ENCODE assay signal across 21 mouse cellular contexts in genomic region chr11:106484875-106485274, GRCm38 (mm10). TPM values are rescaled to one million over a fixed set of nuclear protein-coding genes. Genes with fewer than 3 reads are reported as not detected.
DNase-seq lines count a peak whose midpoint lies in the region; ATAC-seq and TF ChIP-seq lines count a peak whose summit lies in the region.
"Had no signal": no experiment of that assay in that cellular context is flagged by ENCODE, and none has a peak within 500 bp of the region (broad histone marks: within the 10 kb centered on the region; RNA-seq: fewer than 3 reads in every experiment).

No protein-coding gene starts in this region.

- H3K4me2 ChIP-seq in liver, embryonic 13.5 days: no peak overlapping the region
- H3K4me2 ChIP-seq in liver, embryonic 12.5 days: no peak overlapping the region
- 0 out of 2 replicates have a peak overlapping the region, but pooled peaks have one; percentile 93 for H3K4me2 ChIP-seq in liver, postnatal 0 days (ENCODE audit: low read depth, low read length)
- H3K4me2 ChIP-seq in liver, embryonic 11.5 days: no peak overlapping the region
- peak overlapping the region; percentile 74 for H3K4me2 ChIP-seq in myocyte (ENCODE audit: low read depth)
- H3K4me2 ChIP-seq: embryonic facial prominence, embryonic 12.5 days; forebrain, embryonic 13.5 days had no signal

- H3K9ac ChIP-seq in liver, embryonic 13.5 days: no peak overlapping the region
- H3K9ac ChIP-seq in liver, embryonic 12.5 days: no peak overlapping the region
- no peak overlapping the region for H3K9ac ChIP-seq in liver, postnatal 0 days (replicated peaks)
- H3K9ac ChIP-seq in liver, embryonic 11.5 days (ENCODE audit: low read depth, low read length): no peak overlapping the region
- H3K9ac ChIP-seq: embryonic facial prominence, embryonic 12.5 days; forebrain, embryonic 13.5 days had no signal

- no peak for DNase-seq in liver, embryonic 13.5 days
- DNase-seq in liver, postnatal 0 days: no peak
- no peak for DNase-seq in liver, embryonic 11.5 days (ENCODE audit: low spot score)
- DNase-seq in urinary bladder, postnatal 14 days (ENCODE audit: low spot score): no peak
- DNase-seq: adrenal gland, adult 8-10 months; adrenal gland, postnatal 14 days; adrenal gland, postnatal 36 days; cerebellum, adult 11-12 months; cerebellum, adult 2 months; cerebellum, adult 9-10 months; cerebellum, postnatal 10 days; cerebellum, postnatal 25 days had no signal

- no peak for TF ChIP-seq EP300 in liver, postnatal 0 days (IDR thresholded peaks at IDR 0.05; ENCODE audit: low read depth)

- peak overlapping the region; percentile 76; the same call in 1 of the 2 replicates for H3K27ac ChIP-seq in liver, embryonic 13.5 days
- no peak overlapping the region for H3K27ac ChIP-seq in liver, embryonic 12.5 days
- no peak overlapping the region for H3K27ac ChIP-seq in liver, postnatal 0 days (ENCODE audit: low read depth)
- H3K27ac ChIP-seq in liver, embryonic 11.5 days (ENCODE audit: low read depth, low read length): no peak overlapping the region
- H3K27ac ChIP-seq: embryonic facial prominence, embryonic 10.5 days; embryonic facial prominence, embryonic 12.5 days; forebrain, embryonic 13.5 days had no signal

- ATAC-seq in liver, embryonic 13.5 days (ENCODE audit: low read depth): no peak
- ATAC-seq in liver, embryonic 12.5 days: no peak
- ATAC-seq in liver, postnatal 0 days: no peak
- no peak for ATAC-seq in liver, embryonic 11.5 days (replicated peaks; ENCODE audit: low FRiP score)
- ATAC-seq: activated CD4-positive, CD25-positive, alpha-beta regulatory T cell, adult 4 months; forebrain, embryonic 13.5 days; forebrain, embryonic 16.5 days; Patski had no signal

- H3K36me3 ChIP-seq in liver, embryonic 13.5 days: no peaks in the 10 kb centered on the region
- H3K36me3 ChIP-seq in liver, embryonic 12.5 days: no peaks in the 10 kb centered on the region
- no peaks in the 10 kb centered on the region for H3K36me3 ChIP-seq in liver, postnatal 0 days (replicated peaks; ENCODE audit: insufficient read depth, low read length)
- H3K36me3 ChIP-seq in liver, embryonic 11.5 days (ENCODE audit: control insufficient read depth, insufficient read depth, low read length): no peaks in the 10 kb centered on the region
- H3K36me3 ChIP-seq in myocyte (ENCODE audit: control insufficient read depth, insufficient read depth): no peaks in the 10 kb centered on the region
- H3K36me3 ChIP-seq: embryonic facial prominence, embryonic 10.5 days; embryonic facial prominence, embryonic 12.5 days had no signal

- H3K4me3 ChIP-seq in liver, embryonic 13.5 days (replicated peaks): no peak overlapping the region
- no peak overlapping the region for H3K4me3 ChIP-seq in liver, embryonic 12.5 days
- H3K4me3 ChIP-seq in liver, postnatal 0 days (ENCODE audit: low read depth, low read length): no peak overlapping the region
- H3K4me3 ChIP-seq in liver, embryonic 11.5 days (ENCODE audit: low read depth, low read length): no peak overlapping the region
- peak overlapping the region; percentile 61 for H3K4me3 ChIP-seq in myocyte
- H3K4me3 ChIP-seq: embryonic facial prominence, embryonic 10.5 days; embryonic facial prominence, embryonic 12.5 days; forebrain, embryonic 13.5 days had no signal

- TF ChIP-seq CTCF in liver, postnatal 0 days (IDR thresholded peaks at IDR 0.05; ENCODE audit: low read depth): no peak

- WGBS in liver, embryonic 13.5 days (ENCODE audit: insufficient replicate concordance): 83% methylated on average over 4 of the region's 4 CpGs
- 88% methylated on average over 4 of the region's 4 CpGs for WGBS in liver, embryonic 12.5 days (ENCODE audit: insufficient replicate concordance)
- WGBS in liver, postnatal 0 days (ENCODE audit: insufficient replicate concordance): 87% methylated on average over 4 of the region's 4 CpGs
- 90% methylated on average over 4 of the region's 4 CpGs for WGBS in liver, embryonic 11.5 days

- H3K79me2 ChIP-seq in myocyte (ENCODE audit: control insufficient read depth, insufficient read depth): peaks cover 69% of the 10 kb centered on the region

- H3ac ChIP-seq in myocyte (ENCODE audit: control insufficient read depth, insufficient read length): no peak overlapping the region

- no peak for TF ChIP-seq POLR2A in myocyte (IDR thresholded peaks at IDR 0.05; ENCODE audit: insufficient read length, low read depth)

- H3K9me3 ChIP-seq in liver, embryonic 13.5 days (replicated peaks): no peaks in the 10 kb centered on the region
- no peaks in the 10 kb centered on the region for H3K9me3 ChIP-seq in liver, embryonic 12.5 days (replicated peaks)
- no peaks in the 10 kb centered on the region for H3K9me3 ChIP-seq in liver, postnatal 0 days (ENCODE audit: low read length)
- H3K9me3 ChIP-seq in liver, embryonic 11.5 days (ENCODE audit: control insufficient read depth, low read length): no peaks in the 10 kb centered on the region
- H3K9me3 ChIP-seq: embryonic facial prominence, embryonic 10.5 days; embryonic facial prominence, embryonic 12.5 days; forebrain, embryonic 13.5 days; G1E had no signal

- no peaks in the 10 kb centered on the region for H3K27me3 ChIP-seq in liver, embryonic 13.5 days
- H3K27me3 ChIP-seq in liver, embryonic 12.5 days (replicated peaks): no peaks in the 10 kb centered on the region
- H3K27me3 ChIP-seq in liver, postnatal 0 days (ENCODE audit: insufficient read depth, low read length): no peaks in the 10 kb centered on the region
- no peaks in the 10 kb centered on the region for H3K27me3 ChIP-seq in liver, embryonic 11.5 days (replicated peaks; ENCODE audit: control insufficient read depth, insufficient read depth, low read length)
- H3K27me3 ChIP-seq in myocyte (ENCODE audit: control insufficient read depth, insufficient read depth, insufficient read length): no peaks in the 10 kb centered on the region
- H3K27me3 ChIP-seq: embryonic facial prominence, embryonic 12.5 days; forebrain, embryonic 13.5 days; Patski had no signal

- peaks cover 74% of the 10 kb centered on the region for H3K4me1 ChIP-seq in liver, embryonic 13.5 days (replicated peaks)
- H3K4me1 ChIP-seq in liver, embryonic 12.5 days: peaks cover 62% of the 10 kb centered on the region
- peaks cover 30% of the 10 kb centered on the region for H3K4me1 ChIP-seq in liver, postnatal 0 days (ENCODE audit: insufficient read depth)
- peaks cover 24% of the 10 kb centered on the region for H3K4me1 ChIP-seq in liver, embryonic 11.5 days (replicated peaks; ENCODE audit: control insufficient read depth, insufficient read depth, low read length)

TF ChIP-seq in myocyte, 11 proteins besides CTCF, POLR2A, EP300 and RAD21:
- no peak for TF ChIP-seq SRF (IDR thresholded peaks at IDR 0.05; ENCODE audit: control insufficient read depth, insufficient read length, low read depth)
- TF ChIP-seq E2F4 (IDR thresholded peaks at IDR 0.05; ENCODE audit: insufficient read depth): no peak
- TF ChIP-seq MYOG (IDR thresholded peaks at IDR 0.05; ENCODE audit: control insufficient read depth in 1 of 3, insufficient read depth in 1 of 3, insufficient read length in 2 of 3, low read depth in 2 of 3): no peak
- TF ChIP-seq USF1 (IDR thresholded peaks at IDR 0.05; ENCODE audit: low read depth): no peak
- TF ChIP-seq MYOD1 (IDR thresholded peaks at IDR 0.05; ENCODE audit: control insufficient read depth in 1 of 3, insufficient read length in 2 of 3, low read depth in 2 of 3): no peak
- no peak for TF ChIP-seq CEBPB (IDR thresholded peaks at IDR 0.05; ENCODE audit: insufficient read depth, poor library complexity, severe bottlenecking)
- TF ChIP-seq MAX (IDR thresholded peaks at IDR 0.05; ENCODE audit: low read depth): no peak
- no peak for TF ChIP-seq TCF3 (IDR thresholded peaks at IDR 0.05; ENCODE audit: insufficient read length, low read depth)
- TF ChIP-seq REST (IDR thresholded peaks at IDR 0.05; ENCODE audit: insufficient read depth, insufficient read length): no peak
- no peak for TF ChIP-seq TCF12 (IDR thresholded peaks at IDR 0.05; ENCODE audit: insufficient read depth, poor library complexity, severe bottlenecking)
- no peak for TF ChIP-seq POLR2AphosphoS2 (IDR thresholded peaks at IDR 0.05; ENCODE audit: insufficient read length, low read depth)

RNA-seq across cellular contexts. Expression of gene Ern1, which starts 2.8 kb away (rescaled TPM):
- polyA plus RNA-seq in liver, embryonic 13.5 days (2015; fragmentation: Nextera tagmentation; extraction: Ambion mirVana): 3.9 and 4.4 TPM in 2 replicates
- polyA plus RNA-seq in liver, embryonic 12.5 days (2016; fragmentation: Nextera tagmentation; extraction: Ambion mirVana): 6.7 and 6.8 TPM in 2 replicates
- polyA plus RNA-seq in liver, postnatal 0 days (2015; fragmentation: Nextera tagmentation; extraction: Ambion mirVana): 1.9 and 2.9 TPM in 2 replicates
- polyA plus RNA-seq in liver, embryonic 11.5 days (2014; fragmentation: Nextera tagmentation; extraction: Ambion mirVana): 6.3 and 7.5 TPM in 2 replicates
- polyA plus RNA-seq in myocyte (2012; fragmentation: generic; extraction: Trizol): 20.4 TPM

Comparison
In these comparisons a context has a peak if more than half of its experiments do, and no peak if none do; other contexts are left out.
1. H3K4me2 ChIP-seq: peak in liver, postnatal 0 days (single experiment) and myocyte (single experiment); none in liver, embryonic 13.5 days (single experiment), liver, embryonic 12.5 days (single experiment) and liver, embryonic 11.5 days (single experiment).